Mouse (Mus musculus): Measurements from ENCODE around the gene Man1a. TPM values are rescaled to one million over a fixed set of nuclear protein-coding genes. Genes with fewer than 3 reads are reported as not detected.

Man1a gene
- total RNA-seq (2017): 119 to 131 TPM (median 129 TPM) in 3 replicates

GRCm38 (mm10) chr10:54076420-54076819 lies at the start of gene Man1a:
TSS of gene Man1a (minus strand) at chr10:54076609.
- ATAC-seq (replicated peaks; ENCODE audit: insufficient number of reproducible peaks, low FRiP score, low TSS enrichment, poor library complexity, severe bottlenecking): no peak

GRCm38 (mm10) chr10:54121816-54122215 lies 45.4 kb upstream of the Man1a start:
- peak; percentile 66 for ATAC-seq (replicated peaks; ENCODE audit: insufficient number of reproducible peaks, low FRiP score, low TSS enrichment, poor library complexity, severe bottlenecking)

GRCm38 (mm10) chr10:54120375-54120774 lies 44.0 kb upstream of the Man1a start:
- no peak for ATAC-seq (replicated peaks; ENCODE audit: insufficient number of reproducible peaks, low FRiP score, low TSS enrichment, poor library complexity, severe bottlenecking)

GRCm38 (mm10) chr10:54119303-54119702 lies 42.9 kb upstream of the Man1a start:
- peak; percentile 85 for ATAC-seq (replicated peaks; ENCODE audit: insufficient number of reproducible peaks, low FRiP score, low TSS enrichment, poor library complexity, severe bottlenecking)

- no peak for ATAC-seq (replicated peaks; ENCODE audit: insufficient number of reproducible peaks, low FRiP score, low TSS enrichment, poor library complexity, severe bottlenecking)
Measured at GRCm38 (mm10) chr10:54118223-54118912, 42.0 kb upstream of the Man1a start.

- peak; percentile 84 for ATAC-seq (replicated peaks; ENCODE audit: insufficient number of reproducible peaks, low FRiP score, low TSS enrichment, poor library complexity, severe bottlenecking)
Measured at GRCm38 (mm10) chr10:54117763-54118162, 41.4 kb upstream of the Man1a start.

- 0 out of 2 replicates have a peak, but pooled peaks have one; percentile 13 for ATAC-seq (replicated peaks; ENCODE audit: insufficient number of reproducible peaks, low FRiP score, low TSS enrichment, poor library complexity, severe bottlenecking)
Measured at GRCm38 (mm10) chr10:54103671-54104070, 27.3 kb upstream of the Man1a start.

- peak; percentile 43; the same call in 1 of the 2 replicates for ATAC-seq (replicated peaks; ENCODE audit: insufficient number of reproducible peaks, low FRiP score, low TSS enrichment, poor library complexity, severe bottlenecking)
Measured at GRCm38 (mm10) chr10:54092081-54092480, 15.7 kb upstream of the Man1a start.

- no peak for ATAC-seq (replicated peaks; ENCODE audit: insufficient number of reproducible peaks, low FRiP score, low TSS enrichment, poor library complexity, severe bottlenecking)
Measured at GRCm38 (mm10) chr10:54089923-54090322, 13.5 kb upstream of the Man1a start.

- ATAC-seq (replicated peaks; ENCODE audit: insufficient number of reproducible peaks, low FRiP score, low TSS enrichment, poor library complexity, severe bottlenecking): no peak
Measured at GRCm38 (mm10) chr10:54087346-54087745, 10.9 kb upstream of the Man1a start.

GRCm38 (mm10) chr10:54085073-54085472 lies 8.7 kb upstream of the Man1a start:
- no peak for ATAC-seq (replicated peaks; ENCODE audit: insufficient number of reproducible peaks, low FRiP score, low TSS enrichment, poor library complexity, severe bottlenecking)

GRCm38 (mm10) chr10:54077005-54077404 lies 596 bp upstream of the Man1a start:
- no peak for ATAC-seq (replicated peaks; ENCODE audit: insufficient number of reproducible peaks, low FRiP score, low TSS enrichment, poor library complexity, severe bottlenecking)

GRCm38 (mm10) chr10:54075441-54076010 lies 883 bp downstream of the Man1a start:
- peak; percentile 91 for ATAC-seq (replicated peaks; ENCODE audit: insufficient number of reproducible peaks, low FRiP score, low TSS enrichment, poor library complexity, severe bottlenecking)

GRCm38 (mm10) chr10:54074609-54075421 lies 1.6 kb downstream of the Man1a start:
- ATAC-seq (replicated peaks; ENCODE audit: insufficient number of reproducible peaks, low FRiP score, low TSS enrichment, poor library complexity, severe bottlenecking): no peak

- ATAC-seq (replicated peaks; ENCODE audit: insufficient number of reproducible peaks, low FRiP score, low TSS enrichment, poor library complexity, severe bottlenecking): no peak
Measured at GRCm38 (mm10) chr10:54074247-54074608, 2.2 kb downstream of the Man1a start.

- no peak for ATAC-seq (replicated peaks; ENCODE audit: insufficient number of reproducible peaks, low FRiP score, low TSS enrichment, poor library complexity, severe bottlenecking)
Measured at GRCm38 (mm10) chr10:54073641-54074203, 2.7 kb downstream of the Man1a start.

- ATAC-seq (replicated peaks; ENCODE audit: insufficient number of reproducible peaks, low FRiP score, low TSS enrichment, poor library complexity, severe bottlenecking): no peak
Measured at GRCm38 (mm10) chr10:54072336-54072735, 4.1 kb downstream of the Man1a start.

- no peak for ATAC-seq (replicated peaks; ENCODE audit: insufficient number of reproducible peaks, low FRiP score, low TSS enrichment, poor library complexity, severe bottlenecking)
Measured at GRCm38 (mm10) chr10:54070496-54070895, 5.9 kb downstream of the Man1a start.

- no peak for ATAC-seq (replicated peaks; ENCODE audit: insufficient number of reproducible peaks, low FRiP score, low TSS enrichment, poor library complexity, severe bottlenecking)
Measured at GRCm38 (mm10) chr10:54069412-54069811, 7.0 kb downstream of the Man1a start.
